Mouse (Mus musculus): ENCODE data around the gene Olfr107. TPM values are rescaled to one million over a fixed set of nuclear protein-coding genes. Genes with fewer than 3 reads are reported as not detected.

The Olfr107 gene
- not detected in 2 replicates for polyA plus RNA-seq (2012; rRNA removed)

DNA sequence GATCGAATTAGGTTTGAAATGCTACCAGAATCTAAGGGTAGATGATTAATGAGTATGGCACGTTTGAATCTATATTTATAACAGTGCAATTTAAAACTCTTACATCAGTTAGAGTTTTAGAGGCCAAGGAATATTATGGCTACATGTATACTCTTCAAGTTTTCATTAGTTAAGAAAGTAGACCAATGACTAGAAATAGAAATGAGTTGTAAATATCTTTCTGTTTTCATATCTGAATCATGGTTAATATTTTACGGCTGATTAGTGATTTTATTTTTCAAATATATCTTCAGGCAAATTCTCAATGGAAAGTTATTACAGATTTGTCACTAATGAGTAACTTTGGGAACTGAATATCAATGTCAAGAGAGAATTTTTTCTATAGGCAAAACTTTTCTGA lies at the start of gene Olfr107:
Olfr107 (plus strand) TSS at position 301 of the 400 bp plus-strand sequence.
- DNase-seq (ENCODE audit: low read depth), result no peak

- DNase-seq (ENCODE audit: low read depth), result no peak
Observed at GRCm38 (mm10) chr17:37359282-37359681, 39.7 kb upstream of the Olfr107 start, which contains the start of gene Olfr104-ps. Gene Olfr104-ps (plus strand): TSS chr17:37359582.

GRCm38 (mm10) chr17:37378733-37379132 lies 20.3 kb upstream of the Olfr107 start, which contains the start of gene Olfr105-ps:
Gene Olfr105-ps (plus strand): TSS chr17:37379033.
- DNase-seq (ENCODE audit: low read depth), result no peak

GRCm38 (mm10) chr17:37390093-37390492 lies 8.9 kb upstream of the Olfr107 start, which contains the start of gene Olfr106-ps:
Gene Olfr106-ps (plus strand): TSS chr17:37390393.
- DNase-seq (ENCODE audit: low read depth), result no peak

DNA sequence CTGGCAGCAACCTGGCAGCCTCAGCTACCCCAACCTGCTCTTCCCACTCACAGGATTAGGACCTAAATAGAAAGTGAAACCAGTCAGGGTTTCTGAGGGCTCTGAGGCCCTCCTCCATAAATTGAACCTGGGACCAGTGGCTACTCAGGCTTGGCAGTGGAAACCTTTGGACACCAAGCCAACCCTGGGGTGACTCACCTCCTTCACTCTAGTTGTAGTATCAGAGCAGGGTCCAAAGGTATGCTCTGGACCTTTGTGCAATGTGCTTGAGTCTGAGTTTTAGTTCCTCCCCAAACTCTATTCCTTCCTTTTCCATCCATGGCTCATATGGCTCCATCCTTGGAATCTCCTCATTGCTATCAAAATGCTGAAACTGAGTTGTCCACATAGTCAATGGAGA lies 14.4 kb downstream of the Olfr107 start:
- no peak for DNase-seq (ENCODE audit: low read depth)

DNA sequence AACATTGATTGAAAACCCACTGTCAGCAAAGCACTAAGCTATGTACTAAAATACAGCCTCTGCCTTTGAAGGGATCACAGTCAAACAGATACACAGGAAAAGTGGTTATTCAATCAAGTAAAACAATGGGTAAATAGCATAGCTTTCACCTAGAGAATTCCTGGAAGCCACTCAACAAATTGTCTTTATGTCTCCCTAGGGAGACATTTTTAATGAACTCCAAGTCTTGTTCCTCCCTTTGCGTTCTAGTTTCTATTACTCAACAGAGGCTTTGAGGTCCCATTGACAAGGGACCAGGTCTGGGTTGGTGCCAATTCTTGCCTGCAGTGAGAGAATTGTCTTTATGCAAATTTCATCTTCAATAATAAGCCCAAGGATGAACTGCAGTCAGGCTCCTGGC lies 46.2 kb downstream of the Olfr107 start, which contains the start of gene Olfr108:
Olfr108 (plus strand) TSS at position 301 of the 400 bp plus-strand sequence.
- no peak for DNase-seq (ENCODE audit: low read depth)

Other genes starting within 250 kb of the Olfr107 start
- not detected in 2 replicates for gene Olfr93, start 237.7 kb upstream of the Olfr107 start, polyA plus RNA-seq (2012; rRNA removed)
- gene Ubd, start 205.3 kb upstream of the Olfr107 start, polyA plus RNA-seq (2012; rRNA removed), result 0.55 and 0.59 TPM in 2 replicates
- not detected in 2 replicates for gene Olfr94, start 198.2 kb upstream of the Olfr107 start, polyA plus RNA-seq (2012; rRNA removed)
- not detected in 2 replicates for gene Olfr95, start 186.1 kb upstream of the Olfr107 start, polyA plus RNA-seq (2012; rRNA removed)
- gene Olfr96, start 179.1 kb upstream of the Olfr107 start, polyA plus RNA-seq (2012; rRNA removed), result not detected in 2 replicates
- gene Olfr97, start 161.9 kb upstream of the Olfr107 start, polyA plus RNA-seq (2012; rRNA removed), result not detected in 2 replicates
- gene Olfr98, start 135.5 kb upstream of the Olfr107 start, polyA plus RNA-seq (2012; rRNA removed), result not detected in 2 replicates
- gene H2-M3, start 129.0 kb upstream of the Olfr107 start, polyA plus RNA-seq (2012; rRNA removed), result 6.7 and 8.0 TPM in 2 replicates
- not detected in 2 replicates for gene Olfr99, start 115.8 kb upstream of the Olfr107 start, polyA plus RNA-seq (2012; rRNA removed)
- gene Olfr101, start 94.9 kb upstream of the Olfr107 start, polyA plus RNA-seq (2012; rRNA removed), result not detected in 2 replicates
- gene Olfr102, start 82.2 kb upstream of the Olfr107 start, polyA plus RNA-seq (2012; rRNA removed), result not detected in 2 replicates
- not detected in 2 replicates for gene Olfr103, start 59.5 kb upstream of the Olfr107 start, polyA plus RNA-seq (2012; rRNA removed)
- gene Olfr104-ps, start 39.6 kb upstream of the Olfr107 start, polyA plus RNA-seq (2012; rRNA removed), result not detected in 2 replicates
- not detected in 2 replicates for gene Olfr105-ps, start 20.2 kb upstream of the Olfr107 start, polyA plus RNA-seq (2012; rRNA removed)
- not detected in 2 replicates for gene Olfr106-ps, start 8.8 kb upstream of the Olfr107 start, polyA plus RNA-seq (2012; rRNA removed)
- not detected in 2 replicates for gene Olfr108, start 46.3 kb downstream of the Olfr107 start, polyA plus RNA-seq (2012; rRNA removed)
- not detected in 2 replicates for gene Olfr109, start 59.7 kb downstream of the Olfr107 start, polyA plus RNA-seq (2012; rRNA removed)
- 0.09 TPM in 1 of 2 replicates, not detected in the other for gene H2-M2, start 84.3 kb downstream of the Olfr107 start, polyA plus RNA-seq (2012; rRNA removed)
- not detected in 2 replicates for gene Olfr110, start 93.2 kb downstream of the Olfr107 start, polyA plus RNA-seq (2012; rRNA removed)
- 0.14 TPM in 1 of 2 replicates, not detected in the other for gene Olfr111, start 108.8 kb downstream of the Olfr107 start, polyA plus RNA-seq (2012; rRNA removed)
- not detected in 2 replicates for gene Olfr112, start 170.2 kb downstream of the Olfr107 start, polyA plus RNA-seq (2012; rRNA removed)
- not detected in 2 replicates for gene Olfr113, start 178.4 kb downstream of the Olfr107 start, polyA plus RNA-seq (2012; rRNA removed)
- not detected in 2 replicates for gene Olfr114, start 193.5 kb downstream of the Olfr107 start, polyA plus RNA-seq (2012; rRNA removed)
- gene Olfr115, start 227.9 kb downstream of the Olfr107 start, polyA plus RNA-seq (2012; rRNA removed), result not detected in 2 replicates
- gene Olfr116, start 228.0 kb downstream of the Olfr107 start, polyA plus RNA-seq (2012; rRNA removed), result not detected in 2 replicates

Data from gonadal fat pad, adult 2 months (tissue).